Mouse (Mus musculus) thymus, postnatal 25 days (tissue): ENCODE measurements around the gene Fgfr2.

Source experiments
- DNase-seq: peaks from one replicate; pipeline ENCODE4 v3.0.0; 2022

The Fgfr2 gene

DNA sequence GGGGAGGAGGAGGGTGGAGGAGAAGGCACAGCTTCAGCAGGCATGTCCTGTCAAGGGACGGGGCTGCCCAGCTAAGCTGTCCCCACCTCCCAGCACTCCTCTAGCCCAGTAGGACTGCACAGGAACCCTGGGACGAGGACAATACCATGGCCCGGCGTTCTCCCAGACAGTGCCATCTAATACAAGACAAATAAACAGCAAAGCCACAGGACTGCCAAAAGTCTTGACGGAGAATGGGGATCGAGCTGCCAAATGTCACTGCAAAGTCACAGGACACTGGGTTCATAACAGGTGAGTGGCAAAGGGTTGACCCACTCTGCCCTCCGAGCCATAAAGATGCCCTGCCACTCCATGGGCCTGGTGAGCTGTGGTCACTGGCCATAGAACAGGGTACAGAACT, 2874.7 kb downstream of the Fgfr2 start:
- DNase-seq: no peak

- no peak for DNase-seq
These were observed 2875.3 kb downstream of the Fgfr2 start for GRCm38 (mm10) chr7:130247831-130248230.

DNA sequence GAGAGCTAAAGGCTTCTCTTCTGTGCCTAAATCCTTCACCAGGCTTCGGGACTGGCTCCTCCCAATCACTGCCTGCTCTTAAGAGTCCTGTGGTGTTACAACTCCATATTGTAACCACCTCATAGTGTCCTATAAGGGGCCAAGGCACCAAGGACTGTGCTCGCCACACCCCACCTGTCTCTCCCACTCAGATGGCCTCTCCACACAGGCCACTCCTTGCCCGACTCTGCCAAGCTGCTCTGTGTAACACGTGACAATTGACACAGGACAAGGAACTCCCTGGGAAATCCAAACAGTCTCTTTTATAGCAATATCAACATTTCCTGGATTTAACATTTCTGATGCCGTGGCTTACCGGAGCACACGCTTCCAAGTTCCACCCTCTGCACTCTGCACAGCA, 2876.7 kb downstream of the Fgfr2 start:
- no peak for DNase-seq

GRCm38 (mm10) chr7:130244545-130244944, 2878.6 kb downstream of the Fgfr2 start:
- no peak for DNase-seq

DNA sequence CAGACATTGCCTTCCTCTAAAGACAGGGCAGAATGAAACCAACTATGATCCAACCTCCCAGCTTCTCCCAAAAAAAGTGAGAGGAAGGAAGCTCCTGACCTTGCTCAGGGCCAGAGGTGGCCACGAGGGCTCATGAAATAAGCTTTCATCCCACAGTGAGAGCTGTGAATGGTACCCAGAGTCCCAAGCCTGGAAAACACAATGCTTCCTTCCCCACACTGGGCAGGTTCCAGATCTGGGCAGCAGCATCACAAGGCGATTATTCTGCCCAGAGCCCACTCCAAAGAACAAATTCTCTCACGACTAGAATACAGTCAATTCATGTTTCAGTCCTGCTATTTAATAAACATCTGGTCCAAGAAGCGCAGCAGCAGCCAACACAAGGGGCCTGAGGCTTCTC, 2879.3 kb downstream of the Fgfr2 start:
- no peak for DNase-seq

DNA sequence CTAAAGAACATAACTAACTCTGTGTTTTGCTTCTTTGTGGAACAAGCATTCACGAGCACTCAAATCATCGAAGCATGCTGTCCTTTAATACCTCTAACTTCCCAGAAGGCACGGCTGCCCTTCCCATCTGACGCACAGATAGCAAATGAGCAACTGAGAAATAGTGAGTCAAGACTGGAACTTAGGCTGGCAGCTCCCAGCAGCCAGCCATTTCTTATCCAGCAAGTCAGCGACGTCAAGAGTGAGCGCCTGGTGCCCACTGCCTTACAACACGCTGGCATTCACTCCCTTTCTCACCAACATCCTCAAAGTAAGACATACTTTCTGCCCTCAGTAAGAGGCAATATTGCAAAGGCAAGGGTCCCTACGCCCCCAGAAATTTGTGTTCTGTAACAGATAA, 2883.0 kb downstream of the Fgfr2 start:
- no peak for DNase-seq

GRCm38 (mm10) chr7:130237244-130237643, 2885.9 kb downstream of the Fgfr2 start:
- DNase-seq: no peak

DNA sequence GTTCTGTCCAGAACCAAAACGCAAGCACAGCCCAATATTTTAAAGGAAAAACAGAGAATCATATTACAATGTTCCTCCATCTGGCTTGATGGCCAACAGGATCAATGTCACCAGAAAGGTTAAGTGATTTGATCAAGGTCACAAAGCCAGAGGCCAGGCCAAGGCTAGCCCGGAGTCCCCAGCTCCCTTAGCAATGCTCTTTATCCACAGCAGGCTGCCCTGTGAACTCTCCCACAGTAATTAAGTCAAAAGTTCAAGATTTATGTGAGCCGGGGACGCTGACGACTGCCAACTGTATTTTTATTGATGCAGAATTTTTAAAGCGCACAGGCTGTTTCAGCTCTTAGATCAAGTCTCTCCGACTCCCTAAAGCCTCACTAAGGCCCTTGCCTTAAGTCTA, 2889.4 kb downstream of the Fgfr2 start:
- no peak for DNase-seq

- DNase-seq: no peak
These were observed 2893.1 kb downstream of the Fgfr2 start for GRCm38 (mm10) chr7:130230034-130230433.

- no peak for DNase-seq
These were observed 2897.9 kb downstream of the Fgfr2 start for GRCm38 (mm10) chr7:130225227-130225626.

GRCm38 (mm10) chr7:130222633-130223354, 2900.4 kb downstream of the Fgfr2 start:
- no peak for DNase-seq

- DNase-seq: no peak
These were observed 2901.3 kb downstream of the Fgfr2 start for GRCm38 (mm10) chr7:130221661-130222387.

DNA sequence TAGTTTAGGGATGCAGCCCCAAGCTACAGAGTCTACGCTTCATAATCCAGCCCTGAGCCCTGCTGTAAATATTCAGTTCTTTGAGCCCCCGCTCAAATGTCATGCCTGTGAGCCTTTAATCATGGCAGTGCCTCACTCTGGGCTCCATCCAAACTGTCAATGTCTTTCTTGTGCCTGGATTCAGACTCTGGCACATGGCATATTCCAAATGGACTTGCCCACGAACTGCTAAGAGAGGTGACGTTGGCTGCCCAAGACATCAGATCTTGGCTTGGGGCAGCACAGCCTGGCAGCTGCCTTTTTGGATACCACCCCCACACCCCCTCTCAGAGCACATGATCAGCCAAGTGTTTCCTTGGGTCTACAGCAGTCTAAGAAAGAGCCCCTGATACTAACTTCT, 2902.5 kb downstream of the Fgfr2 start:
- DNase-seq: no peak

DNA sequence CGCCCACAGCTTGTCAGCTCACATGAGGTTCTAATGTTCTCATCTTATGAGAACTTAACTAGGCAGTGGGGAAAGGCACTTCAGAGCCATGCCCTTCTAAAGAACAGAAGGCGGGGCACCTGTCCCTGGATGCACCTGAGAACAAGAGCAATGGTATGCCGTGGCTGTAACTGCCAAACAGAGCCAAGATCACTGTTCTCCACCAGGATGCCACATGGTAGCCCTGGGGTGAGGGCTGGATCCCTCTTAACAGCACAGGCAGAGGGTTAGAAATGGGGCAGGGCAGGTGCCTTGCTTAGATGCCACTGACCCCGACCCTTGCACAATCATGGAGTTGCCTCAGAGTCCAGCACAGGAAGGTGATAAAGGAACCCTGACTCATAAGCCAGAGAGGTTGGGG, 2903.3 kb downstream of the Fgfr2 start:
- DNase-seq: no peak

- DNase-seq: no peak
These were observed 2906.9 kb downstream of the Fgfr2 start for GRCm38 (mm10) chr7:130216272-130216671.

GRCm38 (mm10) chr7:130215348-130216252, 2907.6 kb downstream of the Fgfr2 start:
- DNase-seq: no peak

DNA sequence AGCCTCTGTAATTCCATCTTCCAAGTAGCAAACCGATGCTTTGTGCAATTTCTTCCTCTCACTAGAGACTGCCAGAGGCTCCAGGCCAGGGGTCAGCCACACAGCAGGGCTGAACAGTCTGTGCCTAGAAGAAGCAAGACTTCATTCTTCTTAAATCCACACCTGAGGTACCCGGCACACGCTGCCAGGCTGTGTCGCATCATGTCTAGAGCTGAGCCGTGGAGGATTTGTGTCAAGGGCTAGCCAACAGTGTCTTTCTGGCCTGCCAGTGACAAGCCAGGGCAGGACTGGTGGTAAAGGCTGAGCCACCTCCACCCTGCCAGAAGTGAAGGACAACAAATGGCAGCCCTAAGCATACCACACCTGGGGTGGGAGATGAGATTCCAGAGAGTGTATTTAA, 2910.0 kb downstream of the Fgfr2 start:
- no peak for DNase-seq

DNA sequence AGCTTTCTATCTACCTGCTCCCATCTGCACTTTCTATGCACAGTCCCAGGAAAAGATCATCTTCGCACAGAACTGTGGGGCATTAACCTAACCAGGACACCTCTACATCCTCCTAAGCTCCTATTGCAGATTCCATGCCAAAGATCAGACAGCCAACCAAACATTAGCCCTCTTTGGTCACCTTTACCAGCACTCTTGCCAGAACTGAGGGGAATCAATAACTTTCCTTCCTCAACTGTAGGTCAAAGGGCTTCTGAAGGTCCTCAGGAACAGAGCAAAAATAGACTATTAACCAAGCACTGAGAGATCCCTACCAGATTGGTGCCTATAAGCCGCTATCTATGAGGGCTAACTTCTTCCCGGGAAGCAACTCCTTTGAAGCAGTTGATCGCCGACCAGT, 2911.7 kb downstream of the Fgfr2 start:
- DNase-seq: no peak

DNA sequence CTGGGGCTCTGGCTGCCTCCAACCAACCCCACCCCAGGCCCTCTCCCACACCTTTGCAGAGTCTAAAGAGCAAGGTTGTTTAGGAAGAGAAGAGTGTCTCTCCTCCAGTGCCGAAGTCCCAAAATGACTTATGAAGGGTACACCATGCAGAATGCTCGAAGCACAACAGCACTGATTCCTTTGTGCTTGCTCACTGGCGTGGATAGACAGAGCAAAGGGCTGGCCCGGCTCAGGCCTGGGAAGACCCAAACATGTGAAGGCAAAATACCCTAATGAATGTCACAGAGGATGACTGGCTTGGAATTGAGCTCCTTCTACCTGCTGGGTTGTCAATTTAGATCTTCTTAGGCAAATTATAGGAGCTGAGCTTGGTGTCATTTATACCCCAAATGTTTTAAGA, 2914.5 kb downstream of the Fgfr2 start:
- no peak for DNase-seq

GRCm38 (mm10) chr7:130206181-130206582, 2917.0 kb downstream of the Fgfr2 start:
- no peak for DNase-seq

GRCm38 (mm10) chr7:130205140-130205539, 2918.0 kb downstream of the Fgfr2 start:
- DNase-seq: no peak

DNA sequence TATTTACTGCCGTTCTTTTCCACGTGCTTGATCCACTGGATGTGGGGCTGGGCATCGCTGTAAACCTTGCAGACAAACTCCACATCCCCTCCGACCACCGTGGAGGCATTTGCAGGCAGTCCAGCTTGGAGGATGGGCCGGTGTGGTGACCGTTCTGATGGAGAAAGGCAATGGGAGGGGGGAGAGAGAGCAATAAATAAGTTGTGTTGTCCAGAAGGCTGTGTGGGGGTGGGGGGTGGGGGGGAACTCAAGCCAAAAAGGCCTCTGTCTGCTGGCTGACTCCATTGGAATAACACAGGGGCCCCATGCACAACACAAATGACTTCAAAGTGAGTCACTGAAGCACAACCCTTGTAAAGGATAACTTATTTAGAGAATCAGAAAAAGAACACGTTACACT, 2922.1 kb downstream of the Fgfr2 start:
- DNase-seq: no peak

DNA sequence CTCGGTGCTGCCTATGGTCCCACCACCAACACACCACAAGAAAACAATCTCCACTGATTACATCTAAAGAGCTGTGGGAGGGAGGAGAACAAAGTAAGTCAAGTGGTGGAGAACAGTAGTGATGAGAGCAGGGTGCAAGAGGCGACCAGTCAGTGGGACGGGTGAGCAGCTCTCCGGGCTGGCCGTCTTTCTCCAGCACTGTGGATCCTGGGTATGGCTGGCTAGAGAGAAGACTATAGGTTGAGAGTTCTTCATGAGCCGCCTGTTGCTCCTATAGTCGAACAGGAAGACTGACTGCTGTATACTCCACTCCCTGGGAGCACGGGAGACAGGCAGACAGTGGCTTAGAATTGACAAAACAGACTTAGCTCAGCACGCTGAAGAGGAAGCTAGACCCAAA, 2923.2 kb downstream of the Fgfr2 start:
- DNase-seq: no peak

DNA sequence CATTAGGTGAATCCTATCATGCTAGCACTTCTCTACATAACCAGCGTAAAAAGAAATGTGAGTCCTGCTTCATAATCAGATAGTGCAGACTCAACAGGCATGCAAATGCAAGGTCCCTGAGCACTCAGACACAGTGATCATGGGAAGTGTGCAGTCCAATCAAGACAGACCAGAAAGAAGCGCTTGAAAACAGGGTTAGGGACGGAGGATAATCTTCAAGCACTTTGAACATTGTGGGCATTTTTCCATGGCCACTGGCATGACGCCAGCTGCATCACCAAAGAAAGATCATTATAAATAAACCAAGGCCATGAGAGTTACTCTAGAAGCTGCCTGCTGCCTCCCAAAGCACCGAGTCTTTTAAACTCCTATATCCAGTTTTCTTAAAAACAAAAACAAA, 2923.8 kb downstream of the Fgfr2 start:
- DNase-seq: no peak
